Mouse (Mus musculus) kidney, embryonic 15.5 days (tissue): ENCODE results near the gene 4930453N24Rik. TPM values are rescaled to one million over a fixed set of nuclear protein-coding genes. Genes with fewer than 3 reads are reported as not detected.
A peak's percentile ranks its signal among the peaks of the same experiment; 100 is the strongest.

ENCODE experiments used
- ATAC-seq: fragments of 200-750 bp; cut with Nextera tagmentation; replicated peaks from 2 replicates; pipeline ENCODE4 v1.8.0; 2017; ENCODE audit warnings: moderate TSS enrichment; ENCODE audit not compliant: low FRiP score
- H3K27ac ChIP-seq: fragments of 300-500 bp; sonication (generic); 2 replicates; pipeline ENCODE4 v1.5.1; 2015; ENCODE audit warnings: mild to moderate bottlenecking, inconsistent platforms
- H3K27me3 ChIP-seq: fragments of 300-500 bp; sonication (generic); 2 replicates; pipeline ENCODE4 v1.6.1; 2015; ENCODE audit warnings: inconsistent platforms
- H3K36me3 ChIP-seq: fragments of 300-500 bp; sonication (generic); 2 replicates; pipeline ENCODE4 v1.6.1; 2015; ENCODE audit warnings: inconsistent platforms
- H3K4me1 ChIP-seq: fragments of 300-500 bp; sonication (generic); 2 replicates; pipeline ENCODE4 v1.6.1; 2015; ENCODE audit warnings: inconsistent platforms
- H3K4me2 ChIP-seq: fragments of 300-500 bp; sonication (generic); 2 replicates; pipeline ENCODE4 v1.6.1; 2015; ENCODE audit warnings: moderate library complexity, mild to moderate bottlenecking, inconsistent platforms
- H3K4me3 ChIP-seq: fragments of 300-500 bp; sonication (generic); replicated peaks from 2 replicates; pipeline ENCODE4 v1.5.1; 2015; ENCODE audit warnings: mild to moderate bottlenecking, inconsistent platforms
- H3K9ac ChIP-seq: fragments of 300-500 bp; sonication (generic); 2 replicates; pipeline ENCODE4 v1.6.1; 2015; ENCODE audit warnings: mild to moderate bottlenecking, inconsistent platforms
- H3K9me3 ChIP-seq: fragments of 300-500 bp; sonication (generic); replicated peaks from 2 replicates; pipeline ENCODE4 v1.6.1; 2016; ENCODE audit warnings: inconsistent platforms
- WGBS: fragments of 180-500 bp; shearing (Covaris S2); methylation state at CpG from one replicate; pipeline ENCODE4 v1.1.7; 2015; ENCODE audit warnings: mixed read lengths; 5-methylcytosine and 5-hydroxymethylcytosine counted together
- polyA plus RNA-seq: library from polyadenylated mRNA; unstranded; fragments of >200 nt; fragmentation: Nextera tagmentation; extraction: Ambion mirVana; gene quantifications from 2 replicates; pipeline ENCODE4 v1.2.1, GENCODE M21; 2015

4930453N24Rik gene
- polyA plus RNA-seq, 1 experiment from 2014 or later: 21.8 TPM

DNA sequence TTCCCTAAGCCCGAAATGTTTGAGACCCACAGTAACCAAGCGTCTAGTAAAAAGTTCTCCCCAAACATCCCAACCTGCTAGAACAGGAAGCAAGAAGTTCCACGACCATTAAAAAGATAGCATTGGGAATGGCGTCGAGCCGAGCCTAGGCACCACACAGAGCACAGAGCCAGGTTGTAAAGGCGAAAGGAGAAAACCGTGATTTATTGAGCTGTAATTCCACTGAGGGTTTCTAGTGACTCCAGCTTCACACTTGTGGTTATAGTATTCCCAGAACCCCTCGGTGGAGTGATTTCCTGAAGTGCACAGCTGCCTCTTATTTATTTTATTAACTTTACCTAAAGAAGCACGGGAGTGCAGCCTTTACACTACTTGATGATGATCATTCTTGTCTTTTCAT is 53.1 kb downstream of the 4930453N24Rik start:
- H3K4me1 ChIP-seq: no peaks in the 10 kb centered on the region
- H3K27me3 ChIP-seq: no peaks in the 10 kb centered on the region
- 0 out of 2 replicates have a peak, but pooled peaks have one; percentile 33 for ATAC-seq
- no peak overlapping the region for H3K4me2 ChIP-seq
- no peaks in the 10 kb centered on the region for H3K36me3 ChIP-seq
- H3K4me3 ChIP-seq: no peak overlapping the region
- H3K9ac ChIP-seq: no peak overlapping the region
- no peaks in the 10 kb centered on the region for H3K9me3 ChIP-seq
- WGBS: 17% methylated on average over 10 of the region's 10 CpGs
- H3K27ac ChIP-seq: no peak overlapping the region

DNA sequence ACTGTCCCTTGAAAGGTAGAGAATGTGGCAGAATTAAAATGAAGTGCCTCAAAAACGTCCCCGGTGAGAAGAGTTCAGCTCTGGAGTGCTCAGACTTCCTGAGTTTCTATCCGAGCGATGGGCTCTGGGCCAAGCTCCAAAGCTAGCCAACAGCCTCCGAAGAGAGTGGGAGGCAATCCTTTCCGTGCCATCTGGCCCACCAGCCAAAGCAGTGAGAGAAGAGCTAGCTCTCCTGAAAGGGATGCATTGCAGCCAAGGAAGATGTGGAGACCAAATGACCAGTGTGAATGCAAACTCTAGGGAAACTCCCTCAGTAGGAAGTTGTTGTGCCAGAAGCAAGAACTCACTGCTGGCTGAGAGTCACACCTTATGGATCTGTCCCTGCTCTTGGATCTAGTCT is 59.1 kb downstream of the 4930453N24Rik start:
- H3K27ac ChIP-seq: no peak overlapping the region
- H3K9me3 ChIP-seq: no peaks in the 10 kb centered on the region
- H3K27me3 ChIP-seq: no peaks in the 10 kb centered on the region
- H3K4me3 ChIP-seq: no peak overlapping the region
- WGBS: 64% methylated on average over 6 of the region's 6 CpGs
- ATAC-seq: no peak
- H3K9ac ChIP-seq: no peak overlapping the region
- H3K36me3 ChIP-seq: no peaks in the 10 kb centered on the region
- H3K4me2 ChIP-seq: no peak overlapping the region
- H3K4me1 ChIP-seq: no peaks in the 10 kb centered on the region

Other genes with a start within 250 kb of the 4930453N24Rik start
- not detected in 2 replicates for gene Csnka2ip, start 168.8 kb downstream of the 4930453N24Rik start, polyA plus RNA-seq
- gene Zfp654, start 80.5 kb upstream of the 4930453N24Rik start, polyA plus RNA-seq: 5.8 and 6.4 TPM in 2 replicates
- 84.0 and 87.1 TPM in 2 replicates for gene Cggbp1, start 80.8 kb upstream of the 4930453N24Rik start, polyA plus RNA-seq